Mouse (Mus musculus): Measurements from ENCODE around the gene Ppp1r21. TPM values are rescaled to one million over a fixed set of nuclear protein-coding genes. Genes with fewer than 3 reads are reported as not detected.
A peak's percentile ranks its signal among the peaks of the same experiment; 100 is the strongest.

Gene Ppp1r21
- polyA plus RNA-seq, 1 experiment from 2014 or later = 8.7 TPM

DNA sequence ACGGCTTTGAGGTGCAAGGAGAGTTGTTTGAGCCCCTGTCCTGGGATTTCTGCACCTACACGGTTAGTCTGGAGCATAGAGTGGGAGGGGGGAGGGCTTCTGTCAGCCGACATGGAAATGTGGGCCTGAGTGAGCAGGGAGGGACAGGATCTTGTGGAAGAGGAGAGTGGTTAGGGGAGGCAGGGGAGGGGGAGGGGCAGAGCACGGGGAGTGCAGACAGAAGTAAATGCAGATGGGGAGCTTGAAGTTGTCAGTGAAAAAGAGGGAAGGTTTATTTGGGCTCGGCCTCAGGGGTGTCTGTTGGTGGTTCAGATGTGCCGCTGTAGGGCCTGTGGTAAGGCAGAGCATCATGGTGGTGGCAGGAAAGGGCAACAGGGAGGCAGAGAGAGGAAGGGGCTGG lies 22.6 kb downstream of the Ppp1r21 start:
- H3K4me1 ChIP-seq (replicated peaks) = peaks cover 9% of the 10 kb centered on the region
- peak; percentile 14; the same call in 1 of the 2 replicates for ATAC-seq (replicated peaks; ENCODE audit: insufficient number of reproducible peaks, insufficient read depth, low FRiP score, low read depth)
- no peak overlapping the region for H3K4me3 ChIP-seq
- H3K9me3 ChIP-seq (replicated peaks) = no peaks in the 10 kb centered on the region
- H3K9ac ChIP-seq = no peak overlapping the region
- H3K36me3 ChIP-seq = peaks cover 14% of the 10 kb centered on the region
- no peaks in the 10 kb centered on the region for H3K27me3 ChIP-seq
- H3K27ac ChIP-seq = 0 out of 2 replicates have a peak overlapping the region, but pooled peaks have one; percentile 26
- no peak overlapping the region for H3K4me2 ChIP-seq
- WGBS = 32% methylated on average over 6 of the region's 6 CpGs

GRCm38 (mm10) chr17:88553001-88553449 lies 23.1 kb downstream of the Ppp1r21 start:
- peak; percentile 37 for ATAC-seq (replicated peaks; ENCODE audit: insufficient number of reproducible peaks, insufficient read depth, low FRiP score, low read depth)
- H3K9ac ChIP-seq = no peak overlapping the region
- no peaks in the 10 kb centered on the region for H3K27me3 ChIP-seq
- H3K9me3 ChIP-seq (replicated peaks) = no peaks in the 10 kb centered on the region
- H3K36me3 ChIP-seq = peaks cover 11% of the 10 kb centered on the region; the same call in 1 of the 2 replicates
- peak overlapping the region; percentile 26; the same call in 1 of the 2 replicates for H3K27ac ChIP-seq
- H3K4me1 ChIP-seq (replicated peaks) = peaks cover 9% of the 10 kb centered on the region
- H3K4me3 ChIP-seq = no peak overlapping the region
- WGBS = 40% methylated on average over 8 of the region's 8 CpGs
- no peak overlapping the region for H3K4me2 ChIP-seq

GRCm38 (mm10) chr17:88553473-88554087 lies 23.7 kb downstream of the Ppp1r21 start:
- Histone ChIP-seq H3K27me3 (no peaks in the 10 kb centered on the region), H3K4me1 (replicated peaks) (peaks cover 9% of the 10 kb centered on the region), H3K9ac (no peak overlapping the region), H3K9me3 (replicated peaks) (no peaks in the 10 kb centered on the region), H3K36me3 (peaks cover 11% of the 10 kb centered on the region; the same call in 1 of the 2 replicates), H3K27ac (peak overlapping the region; percentile 26; the same call in 1 of the 2 replicates), H3K4me3 (no peak overlapping the region), H3K4me2 (no peak overlapping the region)
- 87% methylated on average over 11 of the region's 11 CpGs for WGBS
- ATAC-seq (replicated peaks; ENCODE audit: insufficient number of reproducible peaks, insufficient read depth, low FRiP score, low read depth) = no peak

DNA sequence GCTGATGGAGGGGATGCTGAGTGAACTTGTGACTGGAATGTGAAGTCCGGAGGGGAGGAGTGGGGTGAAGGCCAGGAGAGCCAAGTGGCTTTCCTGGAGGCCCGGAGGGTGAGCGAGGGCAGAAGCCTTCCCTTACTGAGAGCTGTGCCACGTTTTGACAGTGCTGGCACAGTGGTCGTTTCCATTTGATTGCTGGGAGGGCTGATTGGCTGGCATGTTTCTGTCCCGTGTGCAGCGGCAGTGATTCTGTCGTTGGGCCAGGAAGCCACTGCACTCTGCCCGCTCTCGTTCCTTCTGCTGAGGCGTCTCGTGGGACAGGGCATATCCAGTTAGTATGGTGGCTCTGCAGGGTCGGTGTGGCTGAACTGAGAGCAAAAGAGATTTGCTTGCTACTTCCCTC lies 26.3 kb downstream of the Ppp1r21 start:
- no peaks in the 10 kb centered on the region for H3K27me3 ChIP-seq
- H3K27ac ChIP-seq = no peak overlapping the region
- no peak for ATAC-seq (replicated peaks; ENCODE audit: insufficient number of reproducible peaks, insufficient read depth, low FRiP score, low read depth)
- WGBS = 81% methylated on average over 13 of the region's 13 CpGs
- no peak overlapping the region for H3K9ac ChIP-seq
- no peak overlapping the region for H3K4me3 ChIP-seq
- H3K36me3 ChIP-seq = peaks cover 11% of the 10 kb centered on the region; the same call in 1 of the 2 replicates
- H3K4me1 ChIP-seq (replicated peaks) = peaks cover 6% of the 10 kb centered on the region
- no peaks in the 10 kb centered on the region for H3K9me3 ChIP-seq (replicated peaks)
- H3K4me2 ChIP-seq = no peak overlapping the region

DNA sequence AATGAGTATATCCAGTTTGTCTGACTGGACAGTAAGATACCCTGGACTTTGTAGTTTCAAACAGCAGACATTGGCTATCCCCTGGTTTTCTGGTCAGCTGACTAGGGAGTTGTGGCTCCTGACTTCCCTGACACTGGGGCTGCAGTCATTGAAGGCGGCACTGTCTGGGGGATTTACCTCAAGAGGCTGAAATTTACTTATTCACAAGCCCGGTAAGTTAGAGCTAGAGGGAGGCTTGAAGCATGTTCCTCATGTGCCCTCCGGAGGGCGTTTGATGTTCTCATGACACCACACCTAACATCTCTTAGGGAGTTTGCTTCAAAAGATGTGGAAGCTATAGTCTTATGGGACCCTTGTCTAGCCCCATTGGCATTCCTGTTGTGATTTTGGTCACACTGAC lies 26.8 kb downstream of the Ppp1r21 start:
- peaks cover 11% of the 10 kb centered on the region; the same call in 1 of the 2 replicates for H3K36me3 ChIP-seq
- no peaks in the 10 kb centered on the region for H3K27me3 ChIP-seq
- H3K27ac ChIP-seq = no peak overlapping the region
- H3K4me1 ChIP-seq (replicated peaks) = peaks cover 8% of the 10 kb centered on the region
- 82% methylated on average over 4 of the region's 4 CpGs for WGBS
- ATAC-seq (replicated peaks; ENCODE audit: insufficient number of reproducible peaks, insufficient read depth, low FRiP score, low read depth) = no peak
- no peaks in the 10 kb centered on the region for H3K9me3 ChIP-seq (replicated peaks)
- no peak overlapping the region for H3K4me3 ChIP-seq
- no peak overlapping the region for H3K4me2 ChIP-seq
- H3K9ac ChIP-seq = no peak overlapping the region

DNA sequence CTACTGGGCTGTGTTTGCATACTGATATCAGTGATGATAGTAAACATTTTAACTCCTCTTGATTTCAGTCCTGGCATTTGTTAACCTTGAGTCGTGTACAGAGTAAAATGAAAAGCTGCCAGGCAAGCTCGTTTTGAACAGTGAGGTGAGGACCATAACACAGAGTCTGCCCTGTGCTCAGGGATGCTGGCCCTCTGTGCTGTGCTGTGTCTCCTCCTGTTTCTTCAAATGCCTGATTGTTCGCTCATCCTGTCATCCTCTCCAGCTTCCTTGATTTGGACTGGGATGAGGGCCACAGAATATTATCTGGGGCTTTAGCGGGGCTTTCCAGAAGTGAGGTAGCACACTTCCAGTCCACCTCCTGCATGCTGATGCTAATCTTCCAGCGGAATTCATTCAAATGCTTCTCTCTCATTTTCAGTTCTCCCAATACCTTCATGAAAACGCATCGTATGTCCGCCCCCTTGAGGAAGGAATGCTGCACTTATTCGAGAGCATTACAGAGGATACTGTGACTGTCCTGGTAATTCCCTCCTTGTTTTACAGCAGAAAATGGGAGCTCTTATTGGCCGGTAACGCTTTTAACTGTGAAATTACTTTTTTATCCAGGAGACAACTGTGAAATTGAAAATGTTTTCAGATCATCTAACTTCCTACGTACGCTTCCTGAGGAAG lies 28.4 kb downstream of the Ppp1r21 start:
- 33% methylated on average over 13 of the region's 13 CpGs for WGBS

GRCm38 (mm10) chr17:88563611-88564010 lies 33.7 kb downstream of the Ppp1r21 start:
- WGBS = 73% methylated on average over 3 of the region's 3 CpGs
- Histone ChIP-seq H3K36me3 (peaks cover 20% of the 10 kb centered on the region), H3K9ac (no peak overlapping the region), H3K4me1 (replicated peaks) (0 out of 2 replicates have a peak, but pooled peaks cover 3% of the 10 kb centered on the region), H3K27me3 (no peaks in the 10 kb centered on the region), H3K4me3 (no peak overlapping the region), H3K9me3 (replicated peaks) (no peaks in the 10 kb centered on the region), H3K4me2 (no peak overlapping the region), H3K27ac (no peak overlapping the region)
- no peak for ATAC-seq (replicated peaks; ENCODE audit: insufficient number of reproducible peaks, insufficient read depth, low FRiP score, low read depth)

More for the DNA sequence above, 28.4 kb downstream of the Ppp1r21 start:
- Histone ChIP-seq H3K27me3 (no peaks in the 10 kb centered on the region), H3K9ac (no peak overlapping the region), H3K4me3 (no peak overlapping the region), H3K4me1 (replicated peaks) (0 out of 2 replicates have a peak, but pooled peaks cover 3% of the 10 kb centered on the region), H3K36me3 (peaks cover 16% of the 10 kb centered on the region; the same call in 1 of the 2 replicates), H3K4me2 (no peak overlapping the region), H3K9me3 (replicated peaks) (no peaks in the 10 kb centered on the region), H3K27ac (no peak overlapping the region)
- ATAC-seq (replicated peaks; ENCODE audit: insufficient number of reproducible peaks, insufficient read depth, low FRiP score, low read depth) = no peak

- Histone ChIP-seq H3K36me3 (peaks cover 47% of the 10 kb centered on the region), H3K27me3 (no peaks in the 10 kb centered on the region), H3K4me2 (no peak overlapping the region), H3K4me1 (replicated peaks) (no peaks in the 10 kb centered on the region), H3K4me3 (no peak overlapping the region), H3K9me3 (replicated peaks) (no peaks in the 10 kb centered on the region), H3K27ac (no peak overlapping the region), H3K9ac (no peak overlapping the region)
- no peak for ATAC-seq (replicated peaks; ENCODE audit: insufficient number of reproducible peaks, insufficient read depth, low FRiP score, low read depth)
- 86% methylated on average over 10 of the region's 10 CpGs for WGBS
These were observed 40.1 kb downstream of the Ppp1r21 start for GRCm38 (mm10) chr17:88569807-88570540.

DNA sequence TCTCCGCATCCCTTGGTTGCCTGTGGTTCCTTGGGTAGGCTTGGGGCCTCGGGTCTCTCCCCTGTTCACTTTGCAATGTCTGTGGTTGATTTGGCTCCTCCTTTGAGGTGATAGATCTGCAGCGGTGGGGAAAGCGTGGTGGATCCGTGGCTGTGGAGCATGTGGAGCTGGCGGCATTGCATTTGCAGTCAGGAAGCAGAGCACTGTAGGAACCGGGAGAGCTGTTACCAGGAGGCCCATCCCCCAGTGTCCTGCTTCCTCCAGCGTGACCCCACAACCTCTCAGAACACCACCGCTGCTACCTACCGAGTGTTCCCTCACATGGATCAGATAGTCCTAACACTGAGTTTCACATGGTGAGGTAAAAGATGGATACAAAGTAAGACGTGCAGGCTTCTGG lies 40.9 kb downstream of the Ppp1r21 start:
- ATAC-seq (replicated peaks; ENCODE audit: insufficient number of reproducible peaks, insufficient read depth, low FRiP score, low read depth) = no peak
- 77% methylated on average over 11 of the region's 11 CpGs for WGBS
- H3K36me3 ChIP-seq = peaks cover 48% of the 10 kb centered on the region
- H3K9me3 ChIP-seq (replicated peaks) = no peaks in the 10 kb centered on the region
- no peak overlapping the region for H3K27ac ChIP-seq
- no peak overlapping the region for H3K4me3 ChIP-seq
- H3K9ac ChIP-seq = no peak overlapping the region
- H3K4me2 ChIP-seq = no peak overlapping the region
- no peaks in the 10 kb centered on the region for H3K27me3 ChIP-seq
- no peaks in the 10 kb centered on the region for H3K4me1 ChIP-seq (replicated peaks)

DNA sequence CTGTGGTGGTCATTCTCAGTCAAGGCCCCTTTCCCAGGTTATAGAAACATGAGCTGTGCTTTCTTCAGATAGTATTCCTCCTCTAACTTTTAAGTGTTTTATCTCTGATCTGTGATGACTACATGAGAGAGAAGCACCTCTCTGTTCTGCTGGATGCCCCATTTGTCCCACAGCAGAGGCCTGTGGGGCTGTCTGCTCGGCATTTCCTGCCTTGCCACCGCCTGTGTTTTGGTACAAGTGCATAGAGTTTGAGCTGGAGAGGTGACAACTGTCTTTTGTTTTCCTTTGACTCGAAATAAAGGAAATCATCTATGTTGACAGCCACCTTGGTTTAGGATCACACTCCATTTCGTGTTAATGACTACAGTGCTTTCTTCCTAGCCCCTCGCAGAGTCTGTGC lies 44.9 kb downstream of the Ppp1r21 start:
- H3K27ac ChIP-seq = no peak overlapping the region
- peaks cover 63% of the 10 kb centered on the region for H3K36me3 ChIP-seq
- H3K4me1 ChIP-seq (replicated peaks) = no peaks in the 10 kb centered on the region
- no peak overlapping the region for H3K4me3 ChIP-seq
- no peak overlapping the region for H3K4me2 ChIP-seq
- H3K9ac ChIP-seq = no peak overlapping the region
- WGBS = 57% methylated on average over 5 of the region's 5 CpGs
- no peaks in the 10 kb centered on the region for H3K9me3 ChIP-seq (replicated peaks)
- H3K27me3 ChIP-seq = no peaks in the 10 kb centered on the region
- no peak for ATAC-seq (replicated peaks; ENCODE audit: insufficient number of reproducible peaks, insufficient read depth, low FRiP score, low read depth)

GRCm38 (mm10) chr17:88578522-88579242 lies 48.8 kb downstream of the Ppp1r21 start:
- Histone ChIP-seq H3K27ac (no peak overlapping the region), H3K36me3 (peaks cover 48% of the 10 kb centered on the region)

More at GRCm38 (mm10) chr17:88578522-88579242, 48.8 kb downstream of the Ppp1r21 start:
- no peak overlapping the region for H3K4me2 ChIP-seq
- H3K27me3 ChIP-seq = no peaks in the 10 kb centered on the region
- H3K4me3 ChIP-seq = no peak overlapping the region
- no peak for ATAC-seq (replicated peaks; ENCODE audit: insufficient number of reproducible peaks, insufficient read depth, low FRiP score, low read depth)
- WGBS = 88% methylated on average over 20 of the region's 20 CpGs
- H3K4me1 ChIP-seq (replicated peaks) = 0 out of 2 replicates have a peak, but pooled peaks cover 3% of the 10 kb centered on the region
- no peak overlapping the region for H3K9ac ChIP-seq
- no peaks in the 10 kb centered on the region for H3K9me3 ChIP-seq (replicated peaks)
